Mouse (Mus musculus): ENCODE results near the gene Agtrap. TPM values are rescaled to one million over a fixed set of nuclear protein-coding genes. Genes with fewer than 3 reads are reported as not detected.

The Agtrap gene
- polyA plus RNA-seq, 1 experiment from 2014 or later = 2.6 TPM

GRCm38 (mm10) chr4:148039254-148040028, 48.4 kb downstream of the Agtrap start:
- H3K4me1 ChIP-seq (ENCODE audit: control insufficient read depth, insufficient read depth, low read length) = peaks cover 28% of the 10 kb centered on the region

GRCm38 (mm10) chr4:148038600-148039253, 49.1 kb downstream of the Agtrap start, which contains the start of the genes Clcn6 and Mthfr:
Gene Clcn6 (minus strand): TSS chr4:148038821.
Gene Mthfr (plus strand): TSS chr4:148039077.
- H3K4me2 ChIP-seq (ENCODE audit: low read depth, low read length) = peak within 1 kb of the TSS; percentile 68
- H3K9me3 ChIP-seq (ENCODE audit: control insufficient read depth, low read length) = no peaks in the 10 kb centered on the region
- peak within 1 kb of the TSS; percentile 80 for H3K9ac ChIP-seq (replicated peaks; ENCODE audit: low read depth, low read length)
- H3K4me1 ChIP-seq (ENCODE audit: control insufficient read depth, insufficient read depth, low read length) = peaks cover 28% of the 10 kb centered on the region
- WGBS = under 1% methylated on average over 48 of the region's 54 CpGs
- H3K27me3 ChIP-seq (ENCODE audit: control insufficient read depth, insufficient read depth, low read length) = no peaks in the 10 kb centered on the region
- ATAC-seq (ENCODE audit: low read depth) = peak; percentile 93
- 0 out of 2 replicates have a peak, but pooled peaks cover 4% of the 10 kb centered on the region for H3K36me3 ChIP-seq (ENCODE audit: control insufficient read depth, insufficient read depth, low read length)
- peak within 1 kb of the TSS; percentile 91 for H3K27ac ChIP-seq (ENCODE audit: low read depth, low read length)
- peak within 1 kb of the TSS; percentile 86 for H3K4me3 ChIP-seq (ENCODE audit: low read depth, low read length)

More at GRCm38 (mm10) chr4:148039254-148040028, 48.4 kb downstream of the Agtrap start:
- no peaks in the 10 kb centered on the region for H3K27me3 ChIP-seq (ENCODE audit: control insufficient read depth, insufficient read depth, low read length)
- peak overlapping the region; percentile 68 for H3K4me2 ChIP-seq (ENCODE audit: low read depth, low read length)
- peak overlapping the region; percentile 79 for H3K27ac ChIP-seq (ENCODE audit: low read depth, low read length)
- H3K9ac ChIP-seq (replicated peaks; ENCODE audit: low read depth, low read length) = peak overlapping the region; percentile 60
- 19% methylated on average over 19 of the region's 19 CpGs for WGBS
- H3K4me3 ChIP-seq (ENCODE audit: low read depth, low read length) = peak overlapping the region; percentile 86
- H3K9me3 ChIP-seq (ENCODE audit: control insufficient read depth, low read length) = no peaks in the 10 kb centered on the region
- H3K36me3 ChIP-seq (ENCODE audit: control insufficient read depth, insufficient read depth, low read length) = peaks cover 4% of the 10 kb centered on the region; the same call in 1 of the 2 replicates
- ATAC-seq (ENCODE audit: low read depth) = no peak

GRCm38 (mm10) chr4:148038079-148038599, 49.7 kb downstream of the Agtrap start:
- Histone ChIP-seq H3K9ac (replicated peaks; ENCODE audit: low read depth, low read length) (peak overlapping the region; percentile 80), H3K27ac (ENCODE audit: low read depth, low read length) (peak overlapping the region; percentile 91), H3K4me3 (ENCODE audit: low read depth, low read length) (peak overlapping the region; percentile 86), H3K36me3 (ENCODE audit: control insufficient read depth, insufficient read depth, low read length) (0 out of 2 replicates have a peak, but pooled peaks cover 4% of the 10 kb centered on the region), H3K4me2 (ENCODE audit: low read depth, low read length) (peak overlapping the region; percentile 51), H3K9me3 (ENCODE audit: control insufficient read depth, low read length) (no peaks in the 10 kb centered on the region), H3K4me1 (ENCODE audit: control insufficient read depth, insufficient read depth, low read length) (peaks cover 28% of the 10 kb centered on the region), H3K27me3 (ENCODE audit: control insufficient read depth, insufficient read depth, low read length) (no peaks in the 10 kb centered on the region)
- no peak for ATAC-seq (ENCODE audit: low read depth)
- 6% methylated on average over 26 of the region's 26 CpGs for WGBS

- WGBS = 92% methylated on average over 3 of the region's 3 CpGs
- ATAC-seq (ENCODE audit: low read depth) = no peak
- peaks cover 9% of the 10 kb centered on the region; the same call in 1 of the 2 replicates for H3K36me3 ChIP-seq (ENCODE audit: control insufficient read depth, insufficient read depth, low read length)
Observed at GRCm38 (mm10) chr4:148035440-148035839, 52.4 kb downstream of the Agtrap start.

GRCm38 (mm10) chr4:148033858-148034410, 53.9 kb downstream of the Agtrap start:
- H3K27ac ChIP-seq (ENCODE audit: low read depth, low read length) = no peak overlapping the region
- H3K36me3 ChIP-seq (ENCODE audit: control insufficient read depth, insufficient read depth, low read length) = peaks cover 15% of the 10 kb centered on the region; the same call in 1 of the 2 replicates
- no peak overlapping the region for H3K4me3 ChIP-seq (ENCODE audit: low read depth, low read length)
- no peak for ATAC-seq (ENCODE audit: low read depth)
- H3K4me2 ChIP-seq (ENCODE audit: low read depth, low read length) = no peak overlapping the region
- 63% methylated on average over 7 of the region's 7 CpGs for WGBS
- no peaks in the 10 kb centered on the region for H3K9me3 ChIP-seq (ENCODE audit: control insufficient read depth, low read length)
- H3K27me3 ChIP-seq (ENCODE audit: control insufficient read depth, insufficient read depth, low read length) = no peaks in the 10 kb centered on the region
- peaks cover 5% of the 10 kb centered on the region for H3K4me1 ChIP-seq (ENCODE audit: control insufficient read depth, insufficient read depth, low read length)
- H3K9ac ChIP-seq (replicated peaks; ENCODE audit: low read depth, low read length) = no peak overlapping the region

More at GRCm38 (mm10) chr4:148035440-148035839, 52.4 kb downstream of the Agtrap start:
- Histone ChIP-seq H3K9ac (replicated peaks; ENCODE audit: low read depth, low read length) (no peak overlapping the region), H3K4me2 (ENCODE audit: low read depth, low read length) (no peak overlapping the region), H3K27ac (ENCODE audit: low read depth, low read length) (no peak overlapping the region), H3K9me3 (ENCODE audit: control insufficient read depth, low read length) (no peaks in the 10 kb centered on the region), H3K27me3 (ENCODE audit: control insufficient read depth, insufficient read depth, low read length) (no peaks in the 10 kb centered on the region), H3K4me1 (ENCODE audit: control insufficient read depth, insufficient read depth, low read length) (peaks cover 15% of the 10 kb centered on the region), H3K4me3 (ENCODE audit: low read depth, low read length) (no peak overlapping the region)

GRCm38 (mm10) chr4:148030506-148030905, 57.3 kb downstream of the Agtrap start:
- no peak overlapping the region for H3K9ac ChIP-seq (replicated peaks; ENCODE audit: low read depth, low read length)
- no peak overlapping the region for H3K27ac ChIP-seq (ENCODE audit: low read depth, low read length)
- no peaks in the 10 kb centered on the region for H3K9me3 ChIP-seq (ENCODE audit: control insufficient read depth, low read length)
- peaks cover 36% of the 10 kb centered on the region for H3K36me3 ChIP-seq (ENCODE audit: control insufficient read depth, insufficient read depth, low read length)
- ATAC-seq (ENCODE audit: low read depth) = no peak
- no peak overlapping the region for H3K4me2 ChIP-seq (ENCODE audit: low read depth, low read length)
- H3K27me3 ChIP-seq (ENCODE audit: control insufficient read depth, insufficient read depth, low read length) = no peaks in the 10 kb centered on the region
- H3K4me3 ChIP-seq (ENCODE audit: low read depth, low read length) = no peak overlapping the region
- 82% methylated on average over 5 of the region's 5 CpGs for WGBS
- H3K4me1 ChIP-seq (ENCODE audit: control insufficient read depth, insufficient read depth, low read length) = no peaks in the 10 kb centered on the region

- no peaks in the 10 kb centered on the region for H3K27me3 ChIP-seq (ENCODE audit: control insufficient read depth, insufficient read depth, low read length)
- H3K9me3 ChIP-seq (ENCODE audit: control insufficient read depth, low read length) = no peaks in the 10 kb centered on the region
- no peak overlapping the region for H3K4me3 ChIP-seq (ENCODE audit: low read depth, low read length)
- peaks cover 42% of the 10 kb centered on the region for H3K36me3 ChIP-seq (ENCODE audit: control insufficient read depth, insufficient read depth, low read length)
- H3K4me2 ChIP-seq (ENCODE audit: low read depth, low read length) = no peak overlapping the region
- H3K9ac ChIP-seq (replicated peaks; ENCODE audit: low read depth, low read length) = no peak overlapping the region
- H3K4me1 ChIP-seq (ENCODE audit: control insufficient read depth, insufficient read depth, low read length) = no peaks in the 10 kb centered on the region
- no peak overlapping the region for H3K27ac ChIP-seq (ENCODE audit: low read depth, low read length)
- ATAC-seq (ENCODE audit: low read depth) = no peak
- 93% methylated on average over 7 of the region's 7 CpGs for WGBS
Observed at GRCm38 (mm10) chr4:148029297-148029696, 58.5 kb downstream of the Agtrap start.
